15 mouse cellular contexts compared by ENCODE assay signal in genomic region chr7:30614454-30614853, GRCm38 (mm10). TPM values are rescaled to one million over a fixed set of nuclear protein-coding genes. Genes with fewer than 3 reads are reported as not detected.
A peak's percentile ranks its signal among the peaks of the same experiment; 100 is the strongest.
DNase-seq lines count a peak whose midpoint lies in the region; ATAC-seq and TF ChIP-seq lines count a peak whose summit lies in the region.
"Had no signal": no experiment of that assay in that cellular context is flagged by ENCODE, and none has a peak within 500 bp of the region (broad histone marks: within the 10 kb centered on the region; RNA-seq: fewer than 3 reads in every experiment).

No protein-coding gene starts in this region.

- H3K4me3 ChIP-seq in liver, embryonic 12.5 days, result no peak overlapping the region
- H3K4me3 ChIP-seq in liver, embryonic 11.5 days (ENCODE audit: low read depth, low read length), result no peak overlapping the region
- no peak overlapping the region for H3K4me3 ChIP-seq in forebrain, postnatal 0 days (ENCODE audit: low read depth, low read length)
- H3K4me3 ChIP-seq: forebrain, embryonic 12.5 days had no signal

- no peaks in the 10 kb centered on the region for H3K9me3 ChIP-seq in liver, embryonic 12.5 days (replicated peaks)
- no peaks in the 10 kb centered on the region for H3K9me3 ChIP-seq in liver, embryonic 11.5 days (ENCODE audit: control insufficient read depth, low read length)
- H3K9me3 ChIP-seq in forebrain, postnatal 0 days (ENCODE audit: low read length), result no peaks in the 10 kb centered on the region
- H3K9me3 ChIP-seq: forebrain, embryonic 12.5 days had no signal

- no peak overlapping the region for H3K27ac ChIP-seq in liver, embryonic 12.5 days
- no peak overlapping the region for H3K27ac ChIP-seq in liver, embryonic 11.5 days (ENCODE audit: low read depth, low read length)
- no peak overlapping the region for H3K27ac ChIP-seq in forebrain, postnatal 0 days (ENCODE audit: low read depth, low read length)
- H3K27ac ChIP-seq: forebrain, embryonic 12.5 days; macrophage had no signal

- peak; percentile 60 for TF ChIP-seq CTCF in Patski (IDR thresholded peaks at IDR 0.05)
- no peak; the same call in 1 of the 2 replicates for TF ChIP-seq CTCF in forebrain, postnatal 0 days (IDR thresholded peaks at IDR 0.05; ENCODE audit: low read depth)

- ATAC-seq in liver, embryonic 12.5 days, result peak; percentile 29; the same call in 1 of the 2 replicates
- ATAC-seq in liver, embryonic 11.5 days (replicated peaks; ENCODE audit: low FRiP score), result no peak
- ATAC-seq in Patski, result no peak
- peak; percentile 70 for ATAC-seq in megakaryocyte, adult 5-6 weeks (ENCODE audit: poor library complexity, severe bottlenecking)
- no peak for ATAC-seq in forebrain, postnatal 0 days

- no peak overlapping the region for H3K4me2 ChIP-seq in liver, embryonic 12.5 days
- H3K4me2 ChIP-seq in liver, embryonic 11.5 days, result no peak overlapping the region
- no peak overlapping the region for H3K4me2 ChIP-seq in forebrain, postnatal 0 days (ENCODE audit: low read depth)
- H3K4me2 ChIP-seq: forebrain, embryonic 12.5 days had no signal

- H3K27me3 ChIP-seq in liver, embryonic 12.5 days (replicated peaks), result no peaks in the 10 kb centered on the region; the same call in 1 of the 2 replicates
- H3K27me3 ChIP-seq in liver, embryonic 11.5 days (replicated peaks; ENCODE audit: control insufficient read depth, insufficient read depth, low read length), result no peaks in the 10 kb centered on the region
- H3K27me3 ChIP-seq in Patski, result no peaks in the 10 kb centered on the region
- H3K27me3 ChIP-seq in forebrain, postnatal 0 days (ENCODE audit: insufficient read depth, low read length), result no peaks in the 10 kb centered on the region
- H3K27me3 ChIP-seq: forebrain, embryonic 12.5 days had no signal

- no peak overlapping the region for H3K9ac ChIP-seq in liver, embryonic 12.5 days
- no peak overlapping the region for H3K9ac ChIP-seq in liver, embryonic 11.5 days (ENCODE audit: low read depth, low read length)
- no peak overlapping the region for H3K9ac ChIP-seq in forebrain, postnatal 0 days
- H3K9ac ChIP-seq: forebrain, embryonic 12.5 days had no signal

- CTCF ChIA-PET in Patski (lab: Charles Lee), result interaction anchor here (0.9 to 4.0 kb wide), 8 partner anchors 9 to 51 kb away, joined by 3 to 31 read pairs (median 8); partner anchors contain the start of genes Cox6b1, Kmt2b and Zbtb32

- POLR2A ChIA-PET in Patski (lab: Charles Lee), result interaction anchor here (2.4 to 2.6 kb wide), 2 partner anchors 22 to 25 kb away, joined by 10 read pairs; partner anchors contain the start of gene Kmt2b

- WGBS in liver, embryonic 12.5 days (ENCODE audit: insufficient replicate concordance), result 51% methylated on average over 2 of the region's 2 CpGs
- 69% methylated on average over 2 of the region's 2 CpGs for WGBS in liver, embryonic 11.5 days
- WGBS in forebrain, postnatal 0 days, result 71% methylated on average over 2 of the region's 2 CpGs

- no peak for DNase-seq in liver, embryonic 11.5 days (ENCODE audit: low spot score)
- DNase-seq in CD4-positive, CD25-positive, alpha-beta regulatory T cell, adult 2 months (ENCODE audit: low read depth, low spot score), result peak; percentile 63
- DNase-seq in Patski (ENCODE audit: low read depth, low spot score), result no peak
- DNase-seq in forebrain, postnatal 0 days, result no peak
- DNase-seq in kidney, postnatal 10 days, result no peak
- no peak for DNase-seq in heart, postnatal 14 days
- DNase-seq: embryo, embryonic 11 days; left cerebral cortex, postnatal 4 days had no signal

- intact Hi-C loops in heart, postnatal 14 days (cut with DNase I), result no loop called here

- in situ Hi-C loops in Patski (cut with MboI; ENCODE audit: low pct_unique_long_range_greater_than_20kb), result no loop called here

- peaks cover 43% of the 10 kb centered on the region for H3K36me3 ChIP-seq in liver, embryonic 12.5 days
- H3K36me3 ChIP-seq in liver, embryonic 11.5 days (ENCODE audit: control insufficient read depth, insufficient read depth, low read length), result peaks cover 34% of the 10 kb centered on the region
- peaks cover 32% of the 10 kb centered on the region; the same call in 1 of the 2 replicates for H3K36me3 ChIP-seq in forebrain, postnatal 0 days (ENCODE audit: insufficient read depth)

- H3K4me1 ChIP-seq in liver, embryonic 12.5 days, result peaks cover 23% of the 10 kb centered on the region
- H3K4me1 ChIP-seq in liver, embryonic 11.5 days (replicated peaks; ENCODE audit: control insufficient read depth, insufficient read depth, low read length), result peaks cover 9% of the 10 kb centered on the region; the same call in 1 of the 2 replicates
- no peaks in the 10 kb centered on the region for H3K4me1 ChIP-seq in forebrain, postnatal 0 days (ENCODE audit: insufficient read depth)
- H3K4me1 ChIP-seq: forebrain, embryonic 12.5 days had no signal

RNA-seq across cellular contexts. Expression of gene Upk1a, which starts 1.8 kb away (rescaled TPM):
- polyA plus RNA-seq in liver, embryonic 12.5 days (2016; fragmentation: Nextera tagmentation; extraction: Ambion mirVana), result 0.25 and 0.33 TPM in 2 replicates
- 0.66 and 1.5 TPM in 2 replicates for polyA plus RNA-seq in liver, embryonic 11.5 days (2014; fragmentation: Nextera tagmentation; extraction: Ambion mirVana)
- polyA plus RNA-seq in Patski (2021), result 0.47 TPM
- 0.60 TPM in 1 of 2 replicates, not detected in the other for total RNA-seq in megakaryocyte, adult 5-6 weeks (2015)
- not detected in 2 replicates for total RNA-seq in megakaryocyte, adult 5-6 weeks (2017)
- 0.29 and 0.38 TPM in 2 replicates for total RNA-seq in forebrain, postnatal 0 days (2014; rRNA removed)
- 0.42 and 0.62 TPM in 2 replicates for polyA plus RNA-seq in forebrain, postnatal 0 days (2015; fragmentation: Nextera tagmentation; extraction: Ambion mirVana)
- total RNA-seq in heart, postnatal 14 days (2021), result under 1 TPM; 0.34 to 0.38 TPM

RNA-seq across cellular contexts. Expression of gene Cox6b1, which starts 11.5 kb away (rescaled TPM):
- 691 and 732 TPM in 2 replicates for polyA plus RNA-seq in liver, embryonic 12.5 days (2016; fragmentation: Nextera tagmentation; extraction: Ambion mirVana)
- 809 and 909 TPM in 2 replicates for polyA plus RNA-seq in liver, embryonic 11.5 days (2014; fragmentation: Nextera tagmentation; extraction: Ambion mirVana)
- polyA plus RNA-seq in Patski (2021), result 1,119 TPM
- 305 and 323 TPM in 2 replicates for total RNA-seq in megakaryocyte, adult 5-6 weeks (2015)
- total RNA-seq in megakaryocyte, adult 5-6 weeks (2017), result 441 and 447 TPM in 2 replicates
- 292 and 602 TPM in 2 replicates for total RNA-seq in forebrain, postnatal 0 days (2014; rRNA removed)
- 1,225 and 1,355 TPM in 2 replicates for polyA plus RNA-seq in forebrain, postnatal 0 days (2015; fragmentation: Nextera tagmentation; extraction: Ambion mirVana)
- 1,000 to 10,000 TPM; 4,389 to 4,822 TPM for total RNA-seq in heart, postnatal 14 days (2021)

RNA-seq across cellular contexts. Expression of gene Zbtb32, which starts 15.7 kb away (rescaled TPM):
- polyA plus RNA-seq in liver, embryonic 12.5 days (2016; fragmentation: Nextera tagmentation; extraction: Ambion mirVana), result 0.17 and 0.20 TPM in 2 replicates
- polyA plus RNA-seq in liver, embryonic 11.5 days (2014; fragmentation: Nextera tagmentation; extraction: Ambion mirVana), result 0.25 and 0.62 TPM in 2 replicates
- 1.9 TPM for polyA plus RNA-seq in Patski (2021)
- 0.78 TPM in 1 of 2 replicates, not detected in the other for total RNA-seq in megakaryocyte, adult 5-6 weeks (2015)
- 2.0 and 2.9 TPM in 2 replicates for total RNA-seq in megakaryocyte, adult 5-6 weeks (2017)
- total RNA-seq in forebrain, postnatal 0 days (2014; rRNA removed), result not detected in 2 replicates
- 0.08 and 0.17 TPM in 2 replicates for polyA plus RNA-seq in forebrain, postnatal 0 days (2015; fragmentation: Nextera tagmentation; extraction: Ambion mirVana)
- not detected for total RNA-seq in heart, postnatal 14 days (2021)
- total RNA-seq: gastrocnemius, postnatal 4 days; left cerebral cortex, postnatal 4 days had no signal

RNA-seq across cellular contexts. Expression of gene Etv2, which starts 21.2 kb away (rescaled TPM):
- 0.12 and 0.19 TPM in 2 replicates for polyA plus RNA-seq in liver, embryonic 12.5 days (2016; fragmentation: Nextera tagmentation; extraction: Ambion mirVana)
- 0.16 and 0.17 TPM in 2 replicates for polyA plus RNA-seq in liver, embryonic 11.5 days (2014; fragmentation: Nextera tagmentation; extraction: Ambion mirVana)
- polyA plus RNA-seq in Patski (2021), result not detected
- total RNA-seq in megakaryocyte, adult 5-6 weeks (2015), result not detected in 2 replicates
- total RNA-seq in megakaryocyte, adult 5-6 weeks (2017), result 0.59 TPM in 1 of 2 replicates, not detected in the other
- total RNA-seq in forebrain, postnatal 0 days (2014; rRNA removed), result not detected in 2 replicates
- polyA plus RNA-seq in forebrain, postnatal 0 days (2015; fragmentation: Nextera tagmentation; extraction: Ambion mirVana), result not detected in 2 replicates
- total RNA-seq in heart, postnatal 14 days (2021), result not detected
- total RNA-seq: gastrocnemius, postnatal 4 days; left cerebral cortex, postnatal 4 days had no signal
- polyA plus RNA-seq: forebrain, embryonic 12.5 days; hindbrain, embryonic 11.5 days; large intestine, adult 2 months; macrophage had no signal

RNA-seq across cellular contexts. Expression of gene Kmt2b, which starts 25.9 kb away (rescaled TPM):
- 4.5 and 4.9 TPM in 2 replicates for polyA plus RNA-seq in liver, embryonic 12.5 days (2016; fragmentation: Nextera tagmentation; extraction: Ambion mirVana)
- polyA plus RNA-seq in liver, embryonic 11.5 days (2014; fragmentation: Nextera tagmentation; extraction: Ambion mirVana), result 7.4 and 11.4 TPM in 2 replicates
- 40.7 TPM for polyA plus RNA-seq in Patski (2021)
- 60.9 and 78.2 TPM in 2 replicates for total RNA-seq in megakaryocyte, adult 5-6 weeks (2015)
- total RNA-seq in megakaryocyte, adult 5-6 weeks (2017), result 8.0 and 24.3 TPM in 2 replicates
- total RNA-seq in forebrain, postnatal 0 days (2014; rRNA removed), result 31.2 and 31.5 TPM in 2 replicates
- 3.8 and 5.2 TPM in 2 replicates for polyA plus RNA-seq in forebrain, postnatal 0 days (2015; fragmentation: Nextera tagmentation; extraction: Ambion mirVana)
- total RNA-seq in heart, postnatal 14 days (2021), result 10 to 100 TPM; 22.6 to 26.9 TPM

Comparison
In these comparisons a context has a peak if more than half of its experiments do, and no peak if none do; other contexts are left out.
1. ATAC-seq: peak in liver, embryonic 12.5 days (single experiment) and megakaryocyte, adult 5-6 weeks (single experiment); none in liver, embryonic 11.5 days (single experiment), Patski (single experiment) and forebrain, postnatal 0 days (single experiment).